Mouse (Mus musculus): ENCODE measurements around the gene Gxylt2. TPM values are rescaled to one million over a fixed set of nuclear protein-coding genes. Genes with fewer than 3 reads are reported as not detected.
A peak's percentile ranks its signal among the peaks of the same experiment; 100 is the strongest.

Gxylt2 gene
- polyA plus RNA-seq, 1 experiment from 2014 or later, result 0.98 TPM

DNA sequence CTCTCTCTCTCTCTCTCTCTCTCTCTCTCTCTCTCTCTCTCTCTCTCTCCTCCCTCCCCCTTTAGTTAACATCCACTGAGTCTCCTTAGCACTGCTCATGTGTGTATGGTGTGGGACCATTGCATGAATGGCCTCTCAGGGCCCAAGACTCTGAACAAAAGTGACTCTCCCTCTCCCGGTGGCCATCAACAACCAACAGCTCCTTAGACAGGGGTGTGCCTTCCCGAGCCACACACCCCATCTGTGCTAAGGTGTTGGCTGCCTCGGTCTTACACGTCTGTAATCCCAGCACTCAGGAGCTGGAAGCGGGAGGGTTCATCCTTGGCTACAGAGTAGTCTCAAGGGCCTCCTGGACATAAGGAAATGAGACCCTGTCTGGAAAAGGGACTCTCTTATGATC, 4.5 kb upstream of the Gxylt2 start:
- peaks cover 7% of the 10 kb centered on the region for H3K4me1 ChIP-seq (replicated peaks)
- peaks cover 21% of the 10 kb centered on the region for H3K27me3 ChIP-seq
- no peak for ATAC-seq
- 86% methylated on average over 5 of the region's 5 CpGs for WGBS
- no peak overlapping the region for H3K4me3 ChIP-seq (replicated peaks)
- no peaks in the 10 kb centered on the region for H3K36me3 ChIP-seq
- no peaks in the 10 kb centered on the region for H3K9me3 ChIP-seq
- no peak overlapping the region for H3K4me2 ChIP-seq (replicated peaks)
- no peak overlapping the region for H3K9ac ChIP-seq (replicated peaks)
- no peak overlapping the region for H3K27ac ChIP-seq

DNA sequence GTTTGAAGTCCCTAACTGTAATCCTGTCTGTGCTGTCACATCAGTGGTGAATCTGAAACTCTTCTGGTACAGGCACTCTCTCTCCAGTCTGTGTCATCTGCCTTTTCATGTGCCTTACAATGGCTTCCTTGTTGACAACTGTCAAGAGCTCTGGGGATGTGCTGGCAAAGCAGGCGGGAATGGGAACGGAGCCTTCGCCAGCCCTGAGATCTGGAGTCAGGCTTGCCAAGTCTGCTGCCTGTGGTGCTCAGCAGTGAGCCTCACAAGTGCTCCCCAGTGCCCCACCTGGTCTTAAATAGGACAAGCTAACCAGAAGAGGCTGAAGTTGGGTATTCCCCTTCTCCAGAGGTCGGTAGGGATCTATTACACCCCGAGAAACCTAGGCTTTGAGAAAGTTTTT, 3.8 kb upstream of the Gxylt2 start:
- Histone ChIP-seq H3K27ac (no peak overlapping the region), H3K9me3 (no peaks in the 10 kb centered on the region), H3K4me1 (replicated peaks) (peaks cover 14% of the 10 kb centered on the region), H3K4me2 (replicated peaks) (no peak overlapping the region), H3K27me3 (peaks cover 29% of the 10 kb centered on the region), H3K9ac (replicated peaks) (no peak overlapping the region), H3K4me3 (replicated peaks) (no peak overlapping the region), H3K36me3 (no peaks in the 10 kb centered on the region)
- WGBS, result 68% methylated on average over 5 of the region's 5 CpGs
- ATAC-seq, result no peak

DNA sequence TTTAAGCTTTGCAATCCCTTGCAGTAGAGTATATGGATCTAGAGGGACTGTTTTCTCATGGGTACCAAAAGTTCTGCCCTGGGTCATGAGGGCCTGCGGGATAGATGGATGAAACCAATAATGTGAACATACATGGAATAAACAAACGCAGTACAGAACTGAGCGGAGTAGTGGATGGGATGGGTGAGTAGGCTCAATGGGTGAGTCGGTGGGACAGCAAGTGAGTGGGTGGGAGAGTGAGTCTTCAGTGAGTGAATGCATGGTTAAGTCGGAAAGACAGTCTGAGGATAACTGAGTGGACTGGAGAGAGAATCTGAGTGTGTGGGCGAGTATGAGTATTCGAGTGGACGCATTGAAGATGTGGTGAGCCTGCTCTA, 349 bp upstream of the Gxylt2 start:
- H3K9ac ChIP-seq (replicated peaks), result peak overlapping the region; percentile 76
- no peak overlapping the region for H3K27ac ChIP-seq

DNA sequence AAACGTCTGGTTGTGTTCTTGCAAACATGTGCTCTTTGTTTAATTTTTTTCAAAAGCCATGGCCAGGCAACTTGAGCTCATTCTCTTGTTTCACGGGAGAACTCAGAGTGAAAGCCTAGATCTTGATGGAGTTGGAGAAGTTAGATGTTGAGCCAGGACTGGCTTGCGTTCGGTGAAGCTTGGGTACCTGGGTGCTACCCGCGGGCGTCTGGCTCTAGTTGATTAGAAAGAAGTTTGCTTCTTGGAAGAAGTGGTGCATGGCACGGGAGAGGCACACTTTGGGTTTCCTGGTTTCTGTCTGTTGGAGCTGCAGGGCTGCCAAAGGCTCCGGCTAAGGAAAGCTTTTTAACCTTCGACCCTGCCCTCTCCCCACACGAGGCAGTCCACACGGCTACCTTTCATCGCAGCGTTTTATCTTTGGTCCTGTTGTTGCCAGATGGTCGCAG, 855 bp downstream of the Gxylt2 start:
- H3K4me2 ChIP-seq (replicated peaks), result peak overlapping the region; percentile 95

More for the DNA sequence above, 349 bp upstream of the Gxylt2 start:
- Histone ChIP-seq H3K4me2 (replicated peaks) (peak overlapping the region; percentile 95), H3K4me1 (replicated peaks) (peaks cover 14% of the 10 kb centered on the region), H3K27me3 (peaks cover 48% of the 10 kb centered on the region), H3K9me3 (no peaks in the 10 kb centered on the region), H3K36me3 (no peaks in the 10 kb centered on the region), H3K4me3 (replicated peaks) (peak overlapping the region; percentile 67)
- WGBS, result 33% methylated on average over 8 of the region's 8 CpGs
- no peak for ATAC-seq

DNA sequence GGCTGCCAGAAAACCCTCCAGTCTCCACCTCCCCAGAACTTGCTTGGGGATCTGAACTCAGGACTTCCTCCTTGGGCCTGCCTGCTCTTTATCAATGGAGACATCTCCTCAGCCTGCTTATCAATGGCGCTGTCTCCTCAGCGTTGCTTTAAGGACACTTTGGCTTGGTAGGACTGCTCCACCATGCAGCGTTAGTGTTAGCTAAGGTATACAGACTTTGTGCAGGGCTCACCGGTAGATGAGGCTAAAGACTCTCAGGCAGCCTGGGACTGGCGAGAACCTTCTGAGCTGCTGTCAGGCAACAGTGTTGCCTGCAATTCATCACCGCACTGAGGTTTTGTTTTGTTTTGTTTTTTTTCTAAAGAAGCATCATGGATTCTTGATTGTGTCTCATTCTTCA, 2.3 kb downstream of the Gxylt2 start:
- 83% methylated on average over 6 of the region's 6 CpGs for WGBS
- no peak for ATAC-seq

More for the DNA sequence above, 855 bp downstream of the Gxylt2 start:
- H3K9ac ChIP-seq (replicated peaks), result peak overlapping the region; percentile 76; the same call in 1 of the 2 replicates
- no peak overlapping the region for H3K27ac ChIP-seq
- peaks cover 48% of the 10 kb centered on the region for H3K27me3 ChIP-seq
- peaks cover 14% of the 10 kb centered on the region for H3K4me1 ChIP-seq (replicated peaks)
- H3K9me3 ChIP-seq, result no peaks in the 10 kb centered on the region
- H3K36me3 ChIP-seq, result no peaks in the 10 kb centered on the region
- ATAC-seq, result no peak
- peak overlapping the region; percentile 67 for H3K4me3 ChIP-seq (replicated peaks)
- WGBS, result 2% methylated on average over 15 of the region's 15 CpGs

DNA sequence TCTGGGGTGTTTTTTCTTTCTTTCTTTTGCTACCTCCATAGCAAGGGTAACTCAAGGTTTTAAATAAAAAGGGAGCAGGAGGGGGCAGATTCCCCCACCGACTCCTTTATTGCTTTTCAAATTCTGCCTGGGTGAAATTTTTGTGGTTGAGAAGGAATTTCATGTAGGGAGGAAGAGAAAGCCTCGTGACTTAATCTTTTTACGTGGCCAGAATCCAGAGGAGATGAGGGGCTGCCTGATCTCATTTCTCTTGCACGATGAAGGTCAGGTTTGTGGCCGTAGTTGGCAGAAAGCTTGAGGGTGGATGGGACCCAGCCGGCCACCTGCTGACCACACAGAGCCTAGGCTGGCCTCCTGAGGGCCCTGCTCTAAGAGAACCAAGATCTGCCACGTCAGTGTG, 3.0 kb downstream of the Gxylt2 start:
- H3K27me3 ChIP-seq, result peaks cover 48% of the 10 kb centered on the region
- H3K4me2 ChIP-seq (replicated peaks), result no peak overlapping the region
- no peaks in the 10 kb centered on the region for H3K9me3 ChIP-seq
- no peaks in the 10 kb centered on the region for H3K36me3 ChIP-seq
- peaks cover 14% of the 10 kb centered on the region for H3K4me1 ChIP-seq (replicated peaks)
- no peak overlapping the region for H3K9ac ChIP-seq (replicated peaks)
- H3K4me3 ChIP-seq (replicated peaks), result no peak overlapping the region
- H3K27ac ChIP-seq, result no peak overlapping the region
- WGBS, result 49% methylated on average over 7 of the region's 7 CpGs
- no peak for ATAC-seq

More for the DNA sequence above, 2.3 kb downstream of the Gxylt2 start:
- peaks cover 14% of the 10 kb centered on the region for H3K4me1 ChIP-seq (replicated peaks)
- H3K4me2 ChIP-seq (replicated peaks), result no peak overlapping the region
- H3K9ac ChIP-seq (replicated peaks), result no peak overlapping the region
- no peaks in the 10 kb centered on the region for H3K36me3 ChIP-seq
- no peak overlapping the region for H3K27ac ChIP-seq
- H3K27me3 ChIP-seq, result peaks cover 48% of the 10 kb centered on the region
- no peaks in the 10 kb centered on the region for H3K9me3 ChIP-seq
- H3K4me3 ChIP-seq (replicated peaks), result no peak overlapping the region

DNA sequence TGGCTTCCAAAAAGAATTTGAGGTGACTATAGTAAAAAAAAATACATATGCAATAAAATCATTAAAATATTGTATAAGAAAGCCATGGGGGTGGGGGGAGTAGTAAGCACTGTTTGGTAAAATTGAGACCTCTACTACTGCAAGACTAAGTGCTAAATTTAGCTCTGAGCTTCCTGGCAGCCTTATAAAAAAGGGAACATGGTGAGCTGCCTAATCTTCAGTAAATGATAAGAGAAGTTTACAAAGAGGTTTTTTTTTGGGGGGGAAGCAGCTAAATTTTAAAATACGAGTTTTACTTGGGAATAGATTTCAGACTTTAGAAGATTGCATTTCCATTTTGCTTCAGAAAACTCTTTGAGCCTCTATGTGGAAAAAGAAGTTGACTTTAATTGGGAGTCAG, 3.7 kb downstream of the Gxylt2 start:
- Histone ChIP-seq H3K27ac (no peak overlapping the region), H3K4me1 (replicated peaks) (peaks cover 14% of the 10 kb centered on the region), H3K4me3 (replicated peaks) (no peak overlapping the region), H3K36me3 (no peaks in the 10 kb centered on the region), H3K4me2 (replicated peaks) (no peak overlapping the region), H3K9me3 (no peaks in the 10 kb centered on the region), H3K9ac (replicated peaks) (no peak overlapping the region), H3K27me3 (peaks cover 42% of the 10 kb centered on the region)
- no peak for ATAC-seq
- WGBS, result 80% methylated on average over 1 of the region's 1 CpGs

DNA sequence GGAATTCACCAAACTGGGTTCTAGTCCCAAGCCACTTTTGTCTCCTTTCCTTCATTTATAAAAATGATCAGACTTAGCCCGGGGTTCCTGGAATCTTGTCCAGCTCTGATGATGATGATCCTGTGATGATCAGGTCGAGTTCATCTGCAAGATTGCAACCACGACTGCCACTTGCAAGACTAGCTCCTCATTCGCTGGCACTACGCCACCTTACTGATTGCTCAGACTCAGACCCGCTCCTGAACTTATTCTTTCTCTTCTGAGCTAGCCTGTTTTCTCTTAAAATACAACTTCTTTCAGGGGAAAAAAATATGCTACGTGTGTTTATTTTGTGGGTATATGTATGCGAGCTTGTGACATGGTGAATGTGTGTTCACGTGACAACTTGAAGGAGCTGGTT, 4.5 kb downstream of the Gxylt2 start:
- H3K27me3 ChIP-seq, result peaks cover 36% of the 10 kb centered on the region
- no peak overlapping the region for H3K9ac ChIP-seq (replicated peaks)
- 73% methylated on average over 9 of the region's 9 CpGs for WGBS
- H3K9me3 ChIP-seq, result no peaks in the 10 kb centered on the region
- no peaks in the 10 kb centered on the region for H3K36me3 ChIP-seq
- H3K27ac ChIP-seq, result no peak overlapping the region
- ATAC-seq, result no peak
- H3K4me2 ChIP-seq (replicated peaks), result no peak overlapping the region
- no peak overlapping the region for H3K4me3 ChIP-seq (replicated peaks)
- peaks cover 14% of the 10 kb centered on the region for H3K4me1 ChIP-seq (replicated peaks)

DNA sequence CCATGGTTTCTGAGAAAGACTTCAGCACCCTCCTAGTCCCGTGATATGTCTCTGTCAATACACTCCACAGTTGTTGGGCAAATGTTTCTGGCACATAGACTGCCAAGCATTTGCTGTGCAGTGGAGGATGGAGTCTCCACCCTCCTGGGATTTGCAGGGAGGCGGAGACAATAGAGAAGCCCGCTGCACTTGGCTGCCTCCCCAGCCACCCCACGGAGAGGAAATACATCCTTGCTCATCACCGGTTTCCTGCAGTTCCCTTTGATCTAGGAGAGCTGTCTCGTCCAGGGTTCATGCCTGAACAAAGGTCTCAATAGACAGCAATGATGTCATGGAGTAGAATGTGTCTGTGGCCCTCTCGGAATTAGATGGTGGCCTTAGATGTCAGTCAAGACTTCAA, 4.9 kb downstream of the Gxylt2 start:
- peak; percentile 31; the same call in 1 of the 2 replicates for ATAC-seq
- 19% methylated on average over 7 of the region's 7 CpGs for WGBS
- Histone ChIP-seq H3K4me1 (replicated peaks) (peaks cover 10% of the 10 kb centered on the region), H3K4me3 (replicated peaks) (no peak overlapping the region), H3K36me3 (no peaks in the 10 kb centered on the region), H3K9me3 (no peaks in the 10 kb centered on the region), H3K9ac (replicated peaks) (no peak overlapping the region), H3K27me3 (peaks cover 32% of the 10 kb centered on the region), H3K27ac (no peak overlapping the region), H3K4me2 (replicated peaks) (no peak overlapping the region)

DNA sequence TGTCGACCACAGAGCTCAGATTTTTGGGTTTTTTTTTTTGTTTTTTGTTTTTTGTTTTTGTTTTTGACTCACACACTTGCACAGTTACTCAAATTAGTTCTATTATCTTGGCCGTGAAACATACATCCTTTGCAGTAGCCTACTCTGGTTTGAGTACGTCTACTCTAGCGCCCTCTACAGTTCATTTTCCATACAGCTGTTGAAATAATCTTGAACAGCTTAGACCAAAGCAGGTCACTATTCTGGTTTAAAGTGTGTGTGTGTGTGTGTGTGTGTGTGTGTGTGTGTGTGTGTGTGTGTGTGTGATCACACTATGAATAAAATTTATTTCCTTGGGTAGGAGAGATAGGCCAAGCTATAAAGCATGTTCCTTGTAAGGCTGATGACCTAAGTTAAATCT, 5.6 kb downstream of the Gxylt2 start:
- Histone ChIP-seq H3K4me2 (replicated peaks) (no peak overlapping the region), H3K36me3 (no peaks in the 10 kb centered on the region), H3K4me3 (replicated peaks) (no peak overlapping the region), H3K27ac (no peak overlapping the region), H3K27me3 (peaks cover 25% of the 10 kb centered on the region), H3K4me1 (replicated peaks) (peaks cover 5% of the 10 kb centered on the region), H3K9ac (replicated peaks) (no peak overlapping the region), H3K9me3 (no peaks in the 10 kb centered on the region)
- no peak for ATAC-seq
- 39% methylated on average over 4 of the region's 4 CpGs for WGBS

DNA sequence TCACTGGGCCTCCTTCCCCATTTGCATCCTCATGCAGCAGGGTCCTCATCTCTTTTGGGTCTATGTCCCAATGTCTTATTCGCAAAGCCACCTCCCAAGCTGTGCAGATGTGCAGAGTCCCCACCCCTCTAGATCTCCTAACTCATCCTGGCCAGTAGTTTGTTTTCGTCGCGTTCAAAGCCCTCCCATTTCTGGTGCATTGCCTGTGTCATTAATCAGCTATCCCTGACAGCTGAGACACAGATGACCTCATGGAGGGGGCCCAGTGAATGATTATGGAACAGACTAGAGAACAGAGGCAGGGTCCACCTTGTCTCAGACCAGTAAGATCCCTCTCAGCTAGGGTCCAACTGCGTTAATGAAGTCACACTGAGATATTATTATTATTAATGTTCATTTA, 6.3 kb downstream of the Gxylt2 start:
- Histone ChIP-seq H3K9ac (replicated peaks) (no peak overlapping the region), H3K9me3 (no peaks in the 10 kb centered on the region), H3K4me2 (replicated peaks) (no peak overlapping the region), H3K4me1 (replicated peaks) (no peaks in the 10 kb centered on the region), H3K4me3 (replicated peaks) (no peak overlapping the region), H3K27me3 (peaks cover 18% of the 10 kb centered on the region), H3K36me3 (no peaks in the 10 kb centered on the region), H3K27ac (no peak overlapping the region)
- ATAC-seq, result no peak
- 93% methylated on average over 5 of the region's 5 CpGs for WGBS

DNA sequence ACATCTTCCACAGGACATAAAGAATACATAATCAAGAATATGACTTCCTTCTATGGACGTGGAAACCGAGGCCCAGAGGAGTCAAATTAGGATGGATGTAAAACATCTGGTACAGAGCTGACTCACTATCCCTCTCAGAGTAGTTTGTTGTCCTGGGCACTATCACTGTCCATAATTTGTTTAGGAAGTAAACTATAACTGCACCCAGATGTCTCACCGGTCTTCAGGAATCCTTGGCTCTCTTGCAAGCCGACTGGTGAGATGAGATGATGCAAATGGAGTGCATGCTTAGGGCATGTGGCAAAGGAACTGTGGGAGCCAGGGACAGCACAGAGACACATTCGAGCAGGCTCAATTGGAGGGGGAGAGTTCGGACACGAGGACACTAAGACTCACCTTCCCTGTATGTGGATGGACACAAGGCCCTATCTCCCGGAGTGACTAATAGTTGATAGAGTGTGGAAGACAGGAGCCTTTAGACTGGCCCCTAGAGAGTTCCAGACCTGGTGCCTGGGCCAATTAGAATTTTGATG, 10.8 kb downstream of the Gxylt2 start:
- 95% methylated on average over 8 of the region's 8 CpGs for WGBS
- Histone ChIP-seq H3K27ac (no peak overlapping the region), H3K27me3 (no peaks in the 10 kb centered on the region), H3K4me1 (replicated peaks) (no peaks in the 10 kb centered on the region), H3K9me3 (no peaks in the 10 kb centered on the region), H3K9ac (replicated peaks) (no peak overlapping the region), H3K4me3 (replicated peaks) (no peak overlapping the region), H3K36me3 (no peaks in the 10 kb centered on the region), H3K4me2 (replicated peaks) (no peak overlapping the region)
- ATAC-seq, result no peak

DNA sequence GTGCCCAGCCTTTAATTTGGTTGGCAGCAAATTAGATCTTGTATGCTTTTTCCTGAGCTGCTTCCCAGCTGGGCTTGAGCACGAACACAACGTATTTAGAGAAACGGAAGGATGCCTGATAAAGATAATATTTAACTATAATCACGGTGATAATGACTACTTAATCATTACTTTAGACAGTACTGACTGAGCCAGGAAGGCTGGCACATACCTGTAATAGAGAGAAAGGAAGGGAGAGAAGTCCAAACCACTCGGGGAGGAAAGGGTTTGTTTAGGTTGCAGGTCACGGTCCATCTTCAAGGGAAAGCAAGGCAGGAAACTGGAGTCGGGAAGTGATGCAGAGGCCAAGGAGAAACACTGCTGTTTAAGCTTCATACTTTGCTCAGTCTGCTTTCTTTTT, 11.6 kb downstream of the Gxylt2 start:
- Histone ChIP-seq H3K4me3 (replicated peaks) (no peak overlapping the region), H3K27me3 (no peaks in the 10 kb centered on the region), H3K9me3 (no peaks in the 10 kb centered on the region), H3K9ac (replicated peaks) (no peak overlapping the region), H3K36me3 (no peaks in the 10 kb centered on the region), H3K4me2 (replicated peaks) (no peak overlapping the region), H3K4me1 (replicated peaks) (peaks cover 3% of the 10 kb centered on the region), H3K27ac (no peak overlapping the region)
- no peak for ATAC-seq
- WGBS, result 81% methylated on average over 7 of the region's 7 CpGs

All from midbrain, embryonic 13.5 days (tissue).